Mouse (Mus musculus): Measurements from ENCODE around the gene Rgs4. TPM values are rescaled to one million over a fixed set of nuclear protein-coding genes. Genes with fewer than 3 reads are reported as not detected.

Gene Rgs4
- total RNA-seq (2023), result under 1 TPM in 1 of 2 experiments, not detected in 1; 0.13 TPM

GRCm38 (mm10) chr1:169747473-169747872 is at the start of gene Rgs4:
Gene Rgs4 (minus strand): TSS chr1:169747642.

Other genes starting within 250 kb of the Rgs4 start
- 10 to 100 TPM; 36.5 to 41.0 TPM for gene Nuf2, start 216.2 kb downstream of the Rgs4 start, total RNA-seq (2023)
- gene Rgs5, start 92.1 kb downstream of the Rgs4 start, total RNA-seq (2023), result under 1 TPM in 1 of 2 experiments, not detected in 1; 0.38 TPM
- gene Ccdc190, start 181.0 kb upstream of the Rgs4 start, total RNA-seq (2023), result not detected
- 1 to 10 TPM; 7.0 to 9.8 TPM for gene Hsd17b7, start 221.6 kb upstream of the Rgs4 start, total RNA-seq (2023)

Measured in neutrophil, adult 59 days (primary cell).